Mouse (Mus musculus) brain, embryonic 14.5 days (tissue): ENCODE data around the gene Atxn7l1.

ENCODE experiments used
- CTCF ChIP-seq: fragments of 200-500 bp; IDR thresholded peaks from 2 replicates; pipeline ENCODE4 v1.5.1; 2012; ENCODE audit warnings: inconsistent platforms, mild to moderate bottlenecking, moderate library complexity, borderline replicate concordance; ENCODE audit not compliant: insufficient read depth, insufficient read length; ENCODE audit errors: extremely low read depth
- POLR2A ChIP-seq: fragments of 200-500 bp; IDR thresholded peaks from 2 replicates; pipeline ENCODE4 v1.6.1; 2012; ENCODE audit warnings: mild to moderate bottlenecking, inconsistent platforms, borderline replicate concordance; ENCODE audit not compliant: poor library complexity, insufficient read depth, insufficient read length, severe bottlenecking; ENCODE audit errors: extremely low read depth

GRCm38 (mm10) chr12:33404996-33405395 is 257.5 kb downstream of the Atxn7l1 start:
- TF ChIP-seq CTCF = no peak
- TF ChIP-seq POLR2A = no peak
